Mouse (Mus musculus): ENCODE results near the gene Esrrg. TPM values are rescaled to one million over a fixed set of nuclear protein-coding genes. Genes with fewer than 3 reads are reported as not detected.

Esrrg gene
- total and polyA plus RNA-seq, 3 experiments, result not detected

GRCm38 (mm10) chr1:187665901-187666600, 57.5 kb downstream of the Esrrg start:
- in situ Hi-C loops (cut with MboI; ENCODE audit: low pct_ligation_motif_present, low pct_unique_long_range_greater_than_20kb, low sequenced_read_pairs), result no loop called here
- TF ChIP-seq MAFK (IDR thresholded peaks at IDR 0.05; ENCODE audit: insufficient replicate concordance, low read length), result no peak
- TF ChIP-seq MAZ (IDR thresholded peaks at IDR 0.05; ENCODE audit: low read depth, low read length), result no peak
- TF ChIP-seq JUN (IDR thresholded peaks at IDR 0.05; ENCODE audit: insufficient read depth, low read depth, low read length), result no peak
- no peak for TF ChIP-seq SIN3A (IDR thresholded peaks at IDR 0.05; ENCODE audit: low read length)
- TF ChIP-seq CHD2 (IDR thresholded peaks at IDR 0.05; ENCODE audit: low read length), result no peak
- no peak for TF ChIP-seq UBTF (IDR thresholded peaks at IDR 0.05; ENCODE audit: low read depth, low read length)
- TF ChIP-seq BHLHE40 (IDR thresholded peaks at IDR 0.05; ENCODE audit: low read depth, low read length), result no peak
- TF ChIP-seq ZC3H11A (IDR thresholded peaks at IDR 0.05; ENCODE audit: low read depth, low read length), result no peak
- no peak for TF ChIP-seq EP300 (IDR thresholded peaks at IDR 0.05; ENCODE audit: low read length)
- no peak for TF ChIP-seq MAX (IDR thresholded peaks at IDR 0.05; ENCODE audit: low read length)
- no peak for TF ChIP-seq CHD1 (IDR thresholded peaks at IDR 0.05; ENCODE audit: low read depth, low read length)
- TF ChIP-seq ETS1 (conservative IDR thresholded peaks at IDR 0.05; ENCODE audit: low read depth, low read length), result no peak
- no peak for TF ChIP-seq ELF1 (IDR thresholded peaks at IDR 0.05; ENCODE audit: low read depth, low read length)
- no peak for TF ChIP-seq TCF12 (IDR thresholded peaks at IDR 0.05; ENCODE audit: low read depth, low read length)
- no peak for TF ChIP-seq NRF1 (IDR thresholded peaks at IDR 0.05; ENCODE audit: low read depth, low read length)
- TF ChIP-seq USF1 (IDR thresholded peaks at IDR 0.05; ENCODE audit: low read depth, low read length), result no peak
- TF ChIP-seq ZMIZ1 (IDR thresholded peaks at IDR 0.05; ENCODE audit: low read depth, low read length), result no peak
- Histone ChIP-seq H3K4me1 (ENCODE audit: control insufficient read depth in 1 of 2, insufficient read depth in 2 of 2) (no peaks in the 10 kb centered on the region), H3K9ac (ENCODE audit: insufficient read depth, low read depth) (no peak overlapping the region), H3K9me3 (replicated peaks; ENCODE audit: low read length) (peaks cover 79% of the 10 kb centered on the region), H3K27me3 (replicated peaks) (no peaks in the 10 kb centered on the region), H3K27ac (ENCODE audit: insufficient read depth, low read depth) (no peak overlapping the region), H3K79me2 (replicated peaks; ENCODE audit: control insufficient read depth, extremely low read depth, insufficient read depth, poor library complexity, severe bottlenecking) (no peaks in the 10 kb centered on the region), H3K4me2 (ENCODE audit: insufficient read depth, low read depth, poor library complexity, severe bottlenecking) (no peak overlapping the region), H3K36me3 (replicated peaks in 1 of 2; ENCODE audit: control insufficient read depth in 1 of 2, insufficient read depth in 1 of 2, low read length in 1 of 2) (no peaks in the 10 kb centered on the region), H3K4me3 (replicated peaks in 1 of 3; ENCODE audit: low read depth in 2 of 3, low read length in 2 of 3, poor library complexity in 1 of 3) (no peak overlapping the region)
- no peak for DNase-seq (ENCODE audit: extremely low read depth)
- dilution Hi-C loops (cut with MboI; ENCODE audit: extremely low pct_ligation_motif_present, extremely low pct_unique_long_range_greater_than_20kb, low sequenced_read_pairs), result no loop called here

DNA sequence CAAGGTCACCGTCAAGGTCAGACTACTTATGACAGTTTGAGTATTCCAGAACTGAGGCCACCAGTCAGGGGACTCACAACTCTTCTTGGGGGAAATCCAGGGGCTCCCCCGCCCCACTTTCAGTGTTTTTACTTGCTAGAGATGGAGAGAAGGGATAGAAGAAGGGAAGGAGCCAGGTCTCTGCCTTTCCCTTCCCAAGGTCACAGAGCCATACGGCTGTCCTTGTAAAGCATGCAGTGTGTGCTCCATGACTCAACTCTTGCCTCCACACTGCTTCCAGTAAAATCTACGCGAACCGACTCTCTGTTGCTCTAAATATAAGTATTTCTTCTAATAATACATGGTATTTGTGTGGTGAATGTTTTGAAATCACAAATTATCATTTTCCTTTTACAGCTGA, 61.2 kb downstream of the Esrrg start:
- in situ Hi-C loops (cut with MboI; ENCODE audit: low pct_ligation_motif_present, low pct_unique_long_range_greater_than_20kb, low sequenced_read_pairs), result no loop called here
- TF ChIP-seq POLR2A (IDR thresholded peaks at IDR 0.05; ENCODE audit: low read depth, low read length) (no peak), JUN (IDR thresholded peaks at IDR 0.05; ENCODE audit: insufficient read depth, low read depth, low read length) (no peak), CHD2 (IDR thresholded peaks at IDR 0.05; ENCODE audit: low read length) (no peak), MAX (IDR thresholded peaks at IDR 0.05; ENCODE audit: low read length) (no peak), POLR2AphosphoS2 (IDR thresholded peaks at IDR 0.05; ENCODE audit: low read depth, low read length) (no peak), ETS1 (conservative IDR thresholded peaks at IDR 0.05; ENCODE audit: low read depth, low read length) (no peak)
- H3K36me3 ChIP-seq (replicated peaks in 1 of 2; ENCODE audit: control insufficient read depth in 1 of 2, insufficient read depth in 1 of 2, low read length in 1 of 2), result no peaks in the 10 kb centered on the region

More for the DNA sequence above, 61.2 kb downstream of the Esrrg start:
- H3K9me3 ChIP-seq (replicated peaks; ENCODE audit: low read length), result peaks cover 76% of the 10 kb centered on the region
- no peak overlapping the region for H3K9ac ChIP-seq (ENCODE audit: insufficient read depth, low read depth)
- no peak overlapping the region for H3K4me3 ChIP-seq (replicated peaks in 1 of 3; ENCODE audit: low read depth in 2 of 3, low read length in 2 of 3, poor library complexity in 1 of 3)
- H3K4me1 ChIP-seq (ENCODE audit: control insufficient read depth in 1 of 2, insufficient read depth in 2 of 2), result no peaks in the 10 kb centered on the region
- dilution Hi-C loops (cut with MboI; ENCODE audit: extremely low pct_ligation_motif_present, extremely low pct_unique_long_range_greater_than_20kb, low sequenced_read_pairs), result no loop called here
- no peak overlapping the region for H3K27ac ChIP-seq (ENCODE audit: insufficient read depth, low read depth)
- H3K79me2 ChIP-seq (replicated peaks; ENCODE audit: control insufficient read depth, extremely low read depth, insufficient read depth, poor library complexity, severe bottlenecking), result no peaks in the 10 kb centered on the region
- DNase-seq (ENCODE audit: extremely low read depth), result no peak
- H3K27me3 ChIP-seq (replicated peaks), result no peaks in the 10 kb centered on the region
- H3K4me2 ChIP-seq (ENCODE audit: insufficient read depth, low read depth, poor library complexity, severe bottlenecking), result no peak overlapping the region
